Mouse (Mus musculus) urinary bladder, adult 18-20 months (tissue): ENCODE data around the gene Adarb2.
A peak's percentile ranks its signal among the peaks of the same experiment; 100 is the strongest.

ENCODE experiments used
- DNase-seq, 2 experiments: peaks; one replicate each; pipeline ENCODE4 v3.0.0; 2022; ENCODE audit warnings: low spot score in 2 of 2, mixed read lengths in 2 of 2

The Adarb2 gene

DNA sequence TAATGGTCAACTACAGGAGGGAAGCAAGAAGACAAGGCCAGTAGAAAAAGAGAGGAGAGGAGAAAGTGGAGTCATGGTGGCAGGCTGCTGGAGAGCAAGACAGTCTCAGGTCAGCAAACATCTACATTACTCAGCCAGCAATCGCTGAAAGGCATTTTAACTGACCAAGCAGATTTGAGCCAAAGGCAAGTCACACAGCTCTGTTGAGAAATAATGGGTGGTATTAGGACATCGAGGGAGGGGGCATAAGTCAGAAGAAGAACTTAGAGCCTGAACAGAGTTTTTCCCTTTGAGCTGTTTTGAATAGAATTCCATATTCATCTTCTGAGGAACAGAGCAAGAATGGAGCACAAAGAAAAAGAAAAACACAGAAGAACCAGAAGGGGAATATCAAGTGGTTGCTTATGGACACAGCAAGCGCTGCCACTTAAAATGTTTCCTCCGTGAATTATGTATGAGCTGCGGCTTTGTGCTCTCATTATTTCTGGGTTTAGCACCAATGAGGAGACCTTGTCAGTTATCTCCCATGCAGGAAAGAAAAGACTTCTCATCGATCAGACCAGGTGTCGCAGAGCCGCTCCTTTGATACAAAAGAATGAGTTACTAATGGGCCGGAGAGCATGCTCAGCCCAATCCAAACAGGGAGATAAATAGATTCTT, 477.9 kb downstream of the Adarb2 start:
- no peak for DNase-seq

DNA sequence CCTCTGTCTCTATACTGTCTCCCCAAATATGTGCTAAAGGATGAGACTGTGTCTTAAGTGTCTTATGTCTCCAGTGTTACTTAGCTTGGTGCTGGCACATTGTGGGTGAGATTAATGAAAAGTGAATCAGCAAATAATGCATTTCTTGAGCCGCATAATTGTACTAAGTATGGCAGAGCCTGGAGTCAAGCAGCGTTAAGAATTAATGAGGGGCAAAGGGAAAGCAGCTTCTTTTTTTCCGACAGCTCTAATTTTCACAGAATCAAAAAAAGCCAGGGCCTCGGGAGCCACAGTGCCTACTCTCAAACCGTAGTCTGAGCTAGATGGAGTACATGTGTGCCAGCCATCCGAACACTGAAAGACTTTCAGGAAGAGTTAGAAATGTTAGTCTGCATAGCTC, 488.8 kb downstream of the Adarb2 start:
- no peak for DNase-seq

DNA sequence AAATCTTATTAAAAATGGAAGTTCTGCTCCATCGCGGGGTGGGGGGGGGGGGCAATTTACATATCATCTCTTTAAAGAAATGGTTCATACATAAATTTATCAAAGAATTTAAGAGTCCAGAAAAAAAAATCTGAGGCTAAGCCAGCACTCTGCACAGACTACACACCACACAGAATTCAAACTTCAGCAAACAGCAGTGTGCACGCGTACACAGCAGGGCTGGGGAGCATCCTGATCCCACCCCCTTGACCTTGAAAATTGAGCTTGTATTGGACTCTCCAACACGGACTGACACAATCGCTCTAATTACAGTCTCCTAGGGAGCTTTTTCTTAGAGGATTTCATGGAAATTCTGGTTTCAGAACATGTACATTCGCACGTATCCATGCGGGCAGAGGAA, 490.1 kb downstream of the Adarb2 start:
- DNase-seq: no peak

DNA sequence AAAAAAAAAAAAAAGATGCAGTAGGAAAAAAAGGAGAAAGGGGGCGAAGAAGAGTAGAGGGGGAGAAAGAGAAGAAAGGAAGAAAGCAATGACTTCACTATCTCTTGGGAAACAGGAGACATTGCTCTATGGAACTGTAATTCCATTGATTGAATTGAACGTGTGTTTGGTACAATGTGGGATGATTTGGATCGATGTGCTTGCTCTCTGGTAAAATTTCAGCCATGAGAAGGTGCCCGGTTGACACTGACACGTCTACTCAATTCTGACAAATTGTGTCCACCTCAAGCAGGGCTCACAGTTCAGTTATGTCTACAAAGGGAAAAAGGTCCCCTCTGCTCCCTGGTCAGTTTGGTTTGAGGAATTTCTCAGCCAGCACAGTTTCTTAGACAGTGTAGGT, 495.8 kb downstream of the Adarb2 start:
- DNase-seq: no peak

DNA sequence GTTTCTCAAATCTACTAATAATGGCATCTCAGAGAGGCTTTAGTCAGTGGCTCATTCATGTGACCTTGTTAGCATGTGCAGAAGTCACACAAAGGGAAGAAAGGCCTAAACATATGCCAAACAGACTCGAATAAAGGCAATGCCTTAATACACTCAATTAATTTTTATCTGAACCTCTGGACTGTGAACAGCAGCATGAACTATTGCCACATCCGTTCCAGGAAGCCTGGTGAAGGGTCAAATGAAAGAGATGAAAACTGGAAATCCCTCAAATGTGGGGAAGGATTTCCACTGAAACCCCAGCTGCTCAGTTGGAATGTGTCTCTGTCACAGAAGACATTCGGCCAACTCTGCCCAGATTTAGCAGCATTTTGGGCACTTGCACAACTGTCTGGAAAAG, 497.2 kb downstream of the Adarb2 start:
- no peak for DNase-seq

DNA sequence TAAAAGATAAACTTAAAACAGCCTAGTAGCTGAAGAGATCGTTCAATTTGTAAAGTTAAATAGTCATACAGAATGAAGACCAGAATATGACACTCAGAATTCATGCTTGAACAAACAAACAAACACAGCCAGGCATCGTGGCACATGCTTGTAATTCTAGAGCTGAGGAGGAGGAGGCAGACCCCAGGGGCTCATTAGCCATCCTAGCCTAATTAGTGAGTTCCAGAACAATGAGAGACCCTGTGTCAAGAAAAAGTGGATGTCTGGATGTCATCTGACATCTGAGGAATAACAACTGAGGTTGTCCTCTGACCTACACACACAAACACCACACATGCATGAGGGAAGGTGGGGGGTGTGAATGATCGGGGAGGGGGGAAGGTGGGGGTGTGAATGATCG, 498.3 kb downstream of the Adarb2 start:
- no peak for DNase-seq

DNA sequence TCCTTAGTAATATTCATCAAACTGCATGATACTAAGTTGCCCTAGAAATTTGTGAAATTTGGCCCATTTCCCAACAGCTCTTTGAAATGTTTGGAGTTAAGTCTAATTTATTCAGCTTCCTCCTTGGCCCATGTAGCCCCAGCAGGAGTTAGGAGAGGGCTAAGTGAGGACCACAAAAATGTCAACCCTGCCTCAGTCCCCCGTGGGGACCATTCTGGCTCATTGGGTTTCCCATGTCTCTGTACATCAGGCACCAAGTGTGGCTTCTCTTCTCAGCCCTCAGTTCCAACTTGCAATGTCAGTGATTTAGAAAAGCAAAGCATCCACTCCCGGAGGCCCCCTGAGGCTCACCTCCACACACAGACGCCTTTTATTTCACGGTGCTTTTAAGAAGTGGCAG, 502.6 kb downstream of the Adarb2 start:
- no peak for DNase-seq

DNA sequence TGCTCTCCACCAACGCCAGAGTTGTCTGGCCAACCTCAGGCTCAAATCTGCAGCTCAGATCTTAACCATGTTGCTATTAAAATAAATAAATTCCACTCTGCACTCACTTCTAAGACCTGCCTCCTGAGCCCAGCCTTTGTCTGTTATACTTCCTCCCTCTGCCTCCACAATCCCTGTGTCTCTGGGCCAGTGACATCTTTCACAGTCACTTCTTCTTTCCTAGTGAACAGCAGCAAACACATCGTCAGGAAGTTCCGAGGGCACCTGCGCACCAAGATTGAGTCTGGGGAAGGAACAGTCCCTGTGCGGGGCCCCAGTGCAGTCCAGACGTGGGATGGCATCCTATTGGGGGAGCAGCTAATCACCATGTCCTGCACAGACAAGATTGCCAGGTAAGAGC, 510.7 kb downstream of the Adarb2 start:
- no peak for DNase-seq

DNA sequence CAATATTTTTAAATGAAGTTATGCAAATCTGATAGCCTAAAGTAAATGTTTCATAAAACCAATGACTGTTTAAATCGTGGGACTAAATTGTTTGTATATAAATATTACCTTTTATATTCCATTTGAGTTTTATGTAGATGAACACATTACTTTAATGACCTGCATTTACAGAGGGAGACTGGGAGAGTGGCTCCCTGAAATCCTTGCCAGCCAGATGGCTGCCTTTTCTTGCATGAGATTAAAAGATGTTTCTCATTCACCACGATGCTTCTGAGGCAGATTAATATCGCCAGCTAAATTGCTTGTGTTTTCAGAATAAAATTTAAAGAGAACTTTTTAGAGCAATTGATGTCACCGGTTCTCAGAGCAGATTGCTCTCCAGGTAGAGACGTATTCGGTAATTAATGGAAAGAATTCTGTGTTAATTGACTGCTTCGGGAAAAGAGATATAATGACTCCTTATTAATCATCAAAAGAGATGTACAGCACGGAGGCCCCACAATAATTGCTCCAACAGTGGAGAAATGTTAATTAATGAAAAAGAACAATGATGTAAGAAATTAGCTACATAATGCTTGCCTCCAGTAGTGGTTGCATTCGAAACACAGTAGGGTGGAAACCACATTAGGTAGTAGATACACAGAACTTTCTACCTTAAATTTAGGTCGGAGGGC, 527.4 kb downstream of the Adarb2 start:
- DNase-seq: no peak

DNA sequence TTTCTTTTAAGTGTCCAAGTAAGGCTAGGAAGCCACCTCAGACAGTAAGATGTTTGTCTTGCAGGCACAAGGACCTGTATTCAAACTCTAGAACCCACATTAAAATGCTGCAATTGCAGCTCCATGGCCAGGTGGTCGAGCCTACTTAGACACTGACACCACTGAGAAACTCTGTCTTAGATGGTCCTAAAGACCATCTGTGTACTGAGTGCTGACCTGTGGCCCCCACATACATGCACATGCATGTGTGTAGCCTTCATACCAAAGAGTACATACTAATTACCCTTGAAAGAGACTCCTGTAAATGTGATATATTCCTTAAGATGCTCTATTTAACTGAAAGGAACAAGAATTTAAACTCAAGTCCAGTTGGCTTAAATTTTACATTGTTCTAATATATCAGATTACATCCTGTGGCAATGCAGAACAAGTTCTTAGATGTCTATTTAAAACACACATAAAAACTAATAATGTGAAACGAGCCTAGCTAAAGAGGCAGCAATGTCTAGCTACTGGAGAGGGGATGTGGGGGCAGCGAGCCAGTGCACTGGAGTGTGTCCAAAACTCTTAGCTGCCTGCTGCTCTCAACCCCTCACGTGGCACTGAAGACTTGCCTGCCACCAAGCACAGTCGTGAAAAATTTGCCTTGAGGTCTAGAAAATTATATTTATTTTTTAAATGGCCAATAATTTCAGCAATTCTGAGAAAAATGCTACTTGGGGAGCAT, 534.6 kb downstream of the Adarb2 start:
- no peak for DNase-seq

DNA sequence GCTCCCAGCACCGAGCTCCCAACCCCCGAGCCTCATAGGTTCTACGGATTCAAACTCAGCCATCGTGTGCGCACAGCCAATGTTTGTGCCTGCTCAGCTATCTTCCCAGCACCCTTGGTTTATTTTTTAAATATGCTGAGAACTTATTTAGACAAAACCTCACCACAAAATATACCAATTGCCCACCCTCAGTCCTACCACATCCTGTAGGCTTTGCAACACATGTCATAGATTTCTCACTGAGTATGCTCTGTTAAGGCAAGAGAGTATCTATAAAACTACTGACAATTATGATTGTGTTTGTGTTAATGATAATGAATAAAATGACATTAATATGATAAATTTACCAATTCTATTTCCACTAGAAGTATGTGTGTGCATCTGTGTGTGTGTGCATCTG, 540.1 kb downstream of the Adarb2 start:
- no peak for DNase-seq

DNA sequence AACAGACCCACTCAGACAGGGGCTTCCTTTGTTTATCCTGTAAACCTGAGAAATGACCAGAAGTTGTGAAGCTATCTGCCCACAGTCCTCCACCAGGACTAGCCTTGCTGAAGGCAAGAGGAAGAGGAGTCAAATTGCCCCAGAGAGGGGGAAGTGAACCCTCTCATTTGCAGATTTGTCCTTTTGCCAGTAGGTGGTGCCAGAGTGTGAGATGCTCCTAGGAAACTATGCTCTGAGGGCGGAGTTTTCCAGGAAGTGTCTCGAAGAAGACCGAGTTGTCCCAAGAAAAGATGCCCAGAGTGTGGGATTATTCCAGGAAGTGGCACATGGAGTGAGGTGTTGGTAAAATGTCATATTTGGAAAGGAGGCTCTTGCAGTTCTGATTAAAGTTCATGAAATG, 541.9 kb downstream of the Adarb2 start:
- DNase-seq: no peak

DNA sequence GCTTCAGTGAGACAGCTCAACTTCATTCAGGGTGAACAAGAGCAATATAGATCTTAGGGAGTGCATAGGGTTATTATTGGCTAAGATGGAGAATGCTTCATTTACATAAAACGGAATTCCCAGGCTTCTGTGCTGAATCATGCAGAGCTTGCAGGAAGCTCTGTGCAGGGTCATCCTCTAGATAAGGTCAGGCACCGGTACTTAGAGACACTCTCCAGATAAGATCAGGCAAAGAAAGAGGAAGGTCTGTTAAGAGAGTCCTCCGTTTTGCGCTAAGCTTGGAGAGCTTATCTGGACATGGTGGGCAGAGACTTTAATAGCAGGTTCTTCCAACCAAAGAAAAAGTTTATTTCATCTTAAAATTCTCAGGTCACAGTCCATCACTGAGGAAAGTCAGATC, 542.9 kb downstream of the Adarb2 start:
- DNase-seq: no peak

DNA sequence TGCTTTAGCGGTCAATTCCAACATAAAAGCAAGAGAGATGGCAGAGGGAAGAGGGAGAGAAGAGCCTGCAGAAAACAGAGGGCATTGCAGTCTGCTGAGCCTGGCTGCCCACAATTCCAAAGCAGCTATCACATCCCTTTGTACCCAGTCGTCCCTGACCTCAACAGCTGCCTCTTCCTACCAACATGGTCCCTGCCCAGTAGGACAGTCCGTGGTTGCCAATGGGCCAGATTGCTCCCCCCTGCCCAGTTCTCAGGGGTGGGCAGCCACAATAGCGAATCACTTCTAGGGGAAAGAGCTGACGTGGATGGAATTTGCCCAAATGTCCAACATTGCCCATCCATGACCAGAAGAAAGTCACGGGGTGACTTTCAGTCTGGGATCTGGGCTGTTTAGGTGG, 546.8 kb downstream of the Adarb2 start:
- DNase-seq: no peak

DNA sequence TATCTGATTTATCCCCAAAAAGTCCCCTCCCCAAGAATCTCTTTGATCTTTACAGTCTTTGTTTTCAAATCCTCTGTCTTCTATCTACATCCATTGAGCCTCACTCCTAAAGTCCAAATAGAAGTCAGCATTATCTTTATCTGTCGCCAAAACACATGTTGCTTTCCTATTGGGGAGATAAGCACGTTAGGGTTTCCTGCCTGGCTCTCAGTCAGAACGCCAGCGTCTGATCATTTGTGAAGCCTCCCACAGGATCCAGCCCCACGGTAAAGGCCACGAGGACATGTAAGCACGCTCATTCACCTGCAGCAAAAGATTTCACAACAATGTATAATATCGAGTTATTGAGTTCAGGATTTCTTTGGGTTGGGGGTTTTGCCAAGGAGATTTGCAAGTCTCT, 558.3 kb downstream of the Adarb2 start:
- no peak for DNase-seq

DNA sequence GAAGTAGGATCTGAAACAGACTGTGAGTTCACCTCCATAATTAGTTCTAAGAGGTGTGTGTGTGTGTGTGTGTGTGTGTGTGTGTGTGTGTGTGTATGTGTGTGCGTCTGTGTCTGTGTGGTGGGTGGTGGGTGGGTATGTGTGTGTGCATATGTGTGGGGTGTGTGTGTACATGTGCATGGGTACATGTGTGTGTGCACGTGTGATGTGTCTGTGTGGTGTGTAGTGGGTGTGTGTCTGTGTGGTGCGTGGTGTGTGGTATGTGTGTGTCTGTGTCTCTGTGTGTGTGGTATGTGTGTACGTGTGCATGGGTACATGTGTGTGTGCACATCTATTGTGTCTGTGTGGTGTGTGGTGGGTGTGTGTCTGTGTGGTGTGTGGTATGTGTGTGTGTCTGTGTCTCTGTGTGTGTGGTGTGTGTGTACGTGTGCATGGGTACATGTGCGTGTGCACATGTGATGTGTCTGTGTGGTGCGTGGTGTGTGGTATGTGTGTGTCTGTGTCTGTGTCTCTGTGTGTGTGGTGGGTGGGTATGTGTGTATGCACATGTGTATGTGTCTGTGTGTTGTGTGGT, 567.1 kb downstream of the Adarb2 start:
- DNase-seq: no peak

DNA sequence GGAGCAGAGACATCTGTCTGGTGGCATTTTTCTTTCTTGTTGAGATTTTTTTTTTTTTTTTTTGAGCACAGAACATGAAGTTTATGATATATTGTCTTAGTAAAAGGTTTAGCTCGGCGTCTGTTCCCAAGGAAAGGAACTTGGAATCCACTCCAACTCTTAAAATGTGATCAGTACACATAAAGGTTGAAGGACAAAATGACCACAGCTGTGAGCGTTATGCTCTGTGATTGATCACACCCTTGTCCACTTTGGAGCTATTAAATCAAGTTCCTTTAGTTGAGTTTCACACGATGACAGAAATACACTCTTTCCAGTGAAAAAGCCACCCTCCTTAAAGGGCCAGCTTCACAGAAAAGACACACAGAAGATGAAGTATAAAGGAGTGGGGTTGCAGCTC, 568.0 kb downstream of the Adarb2 start:
- DNase-seq: no peak

DNA sequence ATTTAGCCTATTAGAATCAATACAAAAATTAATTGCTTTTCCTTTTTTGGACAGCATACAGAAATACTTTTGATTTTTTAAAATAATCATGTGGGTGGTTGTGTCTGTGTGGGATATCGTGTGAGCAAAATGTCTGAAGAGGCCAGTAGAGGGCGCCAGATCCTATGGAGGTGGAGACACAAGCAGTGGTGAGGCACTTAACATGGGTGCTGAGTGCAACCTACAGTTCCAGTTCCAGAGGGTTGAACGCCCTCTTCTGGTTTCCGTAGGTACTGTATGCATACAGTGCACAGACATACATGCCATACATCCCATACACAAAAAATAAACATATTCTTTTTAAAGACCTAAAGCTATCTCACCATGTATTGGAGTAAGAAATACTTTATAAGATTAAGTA, 577.8 kb downstream of the Adarb2 start:
- no peak for DNase-seq

DNA sequence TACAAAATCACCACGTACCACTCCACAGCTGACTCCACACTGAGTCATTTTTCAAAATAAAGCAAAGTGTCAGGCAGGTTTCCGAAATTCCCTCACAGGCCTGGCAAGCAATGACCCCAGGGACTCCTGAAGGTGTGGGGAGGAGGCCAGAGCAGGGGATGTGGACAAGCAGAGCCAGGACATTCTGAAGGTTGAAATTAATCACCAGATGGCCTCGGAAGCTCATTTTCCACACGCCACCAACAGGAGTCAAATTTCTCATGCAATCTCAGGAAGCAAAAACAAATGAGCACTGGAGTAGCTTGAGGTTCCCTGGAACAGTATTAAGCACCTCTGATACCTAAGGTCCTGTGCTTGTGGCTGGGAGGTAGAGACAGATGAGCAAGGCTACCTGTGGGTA, 580.0 kb downstream of the Adarb2 start:
- no peak for DNase-seq

DNA sequence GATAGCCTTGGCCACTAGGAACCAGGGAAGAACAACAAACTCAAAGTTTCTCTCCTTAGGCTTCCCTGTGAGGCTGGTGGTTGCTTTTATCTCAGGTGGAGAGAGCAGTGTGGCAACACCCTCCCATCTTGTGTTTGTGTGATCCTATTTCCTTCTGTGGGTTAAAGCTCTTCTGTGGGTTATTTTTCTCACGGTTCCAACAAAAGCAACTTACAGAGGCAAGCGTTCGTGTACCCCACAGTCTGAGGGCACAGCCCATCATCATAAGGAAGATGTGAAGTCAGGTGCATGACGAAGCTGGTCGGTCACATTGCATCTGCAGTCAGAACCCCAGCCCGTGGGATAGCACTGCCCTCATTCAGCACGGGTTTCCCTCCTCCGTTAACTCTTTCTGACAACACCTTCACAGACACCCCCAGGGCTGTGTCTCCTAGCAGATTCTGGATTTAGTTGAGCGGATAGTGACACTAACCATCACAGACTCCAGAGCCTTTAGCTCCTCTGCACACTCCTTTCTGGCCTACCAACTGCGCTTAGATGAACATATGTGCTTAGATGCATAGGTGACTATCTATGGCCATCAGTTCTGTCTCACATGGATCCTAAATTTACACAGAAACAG, 581.1 kb downstream of the Adarb2 start:
- no peak for DNase-seq

DNA sequence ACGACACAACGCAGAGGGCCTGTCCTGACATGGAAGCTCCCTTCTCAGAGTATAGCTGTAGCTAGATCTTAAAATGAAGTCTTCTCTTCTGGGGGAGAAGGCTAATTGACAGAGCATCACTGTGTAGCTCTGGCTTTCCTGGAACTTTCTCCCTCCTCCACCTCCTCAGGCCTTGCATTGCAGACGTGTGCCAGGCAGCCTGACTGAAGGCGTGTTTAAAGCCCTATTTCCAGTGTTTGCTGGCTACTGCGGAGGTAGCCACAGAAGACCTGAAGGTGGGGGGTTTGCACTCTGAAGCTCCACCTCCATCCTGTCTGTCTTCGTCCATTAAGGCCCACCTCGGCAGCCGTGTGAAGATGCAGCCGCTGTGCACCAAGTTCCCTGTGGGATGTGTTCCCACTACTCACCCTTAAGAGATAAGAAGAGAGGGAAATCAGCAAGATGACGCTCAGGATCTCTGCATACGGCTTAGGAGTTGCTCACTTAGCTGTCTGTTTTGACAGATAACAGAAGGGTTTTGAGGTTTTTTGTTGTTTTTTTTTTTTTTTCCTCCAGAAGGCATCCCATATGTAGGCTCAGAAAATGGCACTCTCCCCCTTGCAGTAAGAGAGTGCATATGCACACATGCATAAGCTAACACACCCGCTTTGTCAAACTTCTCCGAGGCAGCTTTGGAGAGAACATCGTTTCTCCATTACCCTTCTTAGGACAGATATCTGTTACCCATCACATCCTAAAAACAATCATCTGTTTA, 581.8 kb downstream of the Adarb2 start:
- no peak for DNase-seq

DNA sequence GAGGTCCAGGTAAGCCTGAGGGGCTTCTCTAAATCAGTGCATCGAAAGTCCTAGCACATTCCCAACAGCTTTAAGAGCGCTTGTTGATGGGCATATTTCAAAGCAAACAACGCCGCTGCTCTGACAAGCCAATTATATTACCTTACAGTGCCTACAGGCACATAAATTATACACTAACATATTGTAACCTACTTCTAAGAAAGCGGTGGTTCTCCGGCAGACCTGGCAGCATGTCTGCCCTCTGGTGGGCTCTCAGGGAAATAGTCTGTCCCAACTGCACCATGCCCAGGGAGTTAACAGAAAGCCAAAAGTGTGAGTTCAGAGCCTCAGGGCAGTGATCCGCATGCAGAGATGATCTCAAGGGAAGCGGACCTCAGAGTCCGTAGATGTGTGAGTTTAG, 582.5 kb downstream of the Adarb2 start:
- peak; percentile 12 to 13 for DNase-seq
